Mouse (Mus musculus): ENCODE results near the gene Rtn4rl1.

- TF ChIP-seq POLR2A (IDR thresholded peaks at IDR 0.05; ENCODE audit: extremely low read depth, insufficient read depth, low read length) (no peak), CTCF (IDR thresholded peaks at IDR 0.05; ENCODE audit: low read depth, low read length) (no peak)
These were observed 4.4 kb downstream of the Rtn4rl1 start for GRCm38 (mm10) chr11:75197956-75198355.

Data from liver, adult 2 months (tissue).